Mouse (Mus musculus) heart, adult 2 months (tissue): ENCODE measurements at regions not wholly inside any gene's neighbourhood (a gene's known extent, or its start where the extent isn't known, plus 50 kb on each side); places are given as distances from the start of the nearest gene placed in this dataset.

Experiments
- DNase-seq, 2 experiments: peaks; one replicate each; pipeline ENCODE4 v3.0.0; 2021
- H3K27ac ChIP-seq: fragments of 200-600 bp; 2 replicates; pipeline ENCODE4 v1.8.1; 2022
- H3K27me3 ChIP-seq: fragments of 200-500 bp; 2 replicates; pipeline ENCODE4 v1.6.1; 2012; ENCODE audit warnings: mild to moderate bottlenecking, low read length, inconsistent platforms, mixed read lengths; ENCODE audit not compliant: control insufficient read depth, insufficient read depth
- H3K36me3 ChIP-seq: fragments of 200-500 bp; 2 replicates; pipeline ENCODE4 v1.6.1; 2012; ENCODE audit warnings: low read length, inconsistent platforms; ENCODE audit not compliant: control insufficient read depth, insufficient read depth
- H3K4me1 ChIP-seq: fragments of 200-500 bp; 2 replicates; pipeline ENCODE4 v1.6.1; 2011; ENCODE audit warnings: low read length; ENCODE audit not compliant: control insufficient read depth, insufficient read depth
- H3K4me3 ChIP-seq: fragments of 200-600 bp; 2 replicates; pipeline ENCODE4 v1.8.1; 2022
- H3K79me2 ChIP-seq: fragments of 200-500 bp; replicated peaks from 2 replicates; pipeline ENCODE4 v1.6.1; 2012; ENCODE audit warnings: mild to moderate bottlenecking, inconsistent platforms, low read length, moderate library complexity, mixed read lengths; ENCODE audit not compliant: control insufficient read depth, insufficient read depth
- H3K9ac ChIP-seq: fragments of 200-500 bp; 2 replicates; pipeline ENCODE4 v1.6.1; 2012; ENCODE audit warnings: low read depth, mild to moderate bottlenecking, control low read depth, inconsistent platforms, low read length, mixed read lengths
- CTCF ChIP-seq: fragments of 200-600 bp; IDR thresholded peaks from 2 replicates; pipeline ENCODE4 v1.8.1; 2022; ENCODE audit warnings: antibody characterized with exemption, mild to moderate bottlenecking, moderate library complexity
- EP300 ChIP-seq: fragments of 200-500 bp; IDR thresholded peaks from 2 replicates; pipeline ENCODE4 v1.6.1; 2011; ENCODE audit warnings: low read depth, low read length, control low read depth; ENCODE audit not compliant: insufficient read depth
- POLR2A ChIP-seq: fragments of 200-500 bp; IDR thresholded peaks from 2 replicates; pipeline ENCODE4 v1.6.1; 2011; ENCODE audit warnings: mild to moderate bottlenecking, low read depth, low read length, control low read depth; ENCODE audit not compliant: insufficient read depth
- WGBS: fragments of 180-500 bp; shearing (Covaris S2); methylation state at CpG from one replicate; pipeline ENCODE4 v1.1.7; 2018; 5-methylcytosine and 5-hydroxymethylcytosine counted together
- intact Hi-C: fragments of 180-260 bp; cut with DNase I; formaldehyde crosslinking; loops from one replicate; pipeline ENCODE4 v1.15.1; 2025

GRCm38 (mm10) chr6:14239151-14239550 lies 367.8 kb upstream of the 2610001J05Rik start:
- Histone ChIP-seq H3K27me3 (no peaks in the 10 kb centered on the region), H3K9ac (no peak overlapping the region), H3K79me2 (no peaks in the 10 kb centered on the region), H3K4me1 (no peaks in the 10 kb centered on the region), H3K36me3 (no peaks in the 10 kb centered on the region), H3K4me3 (no peak overlapping the region), H3K27ac (no peak overlapping the region)
- WGBS = 66% methylated on average over 2 of the region's 2 CpGs
- TF ChIP-seq EP300 = no peak
- TF ChIP-seq CTCF = no peak
- no peak for TF ChIP-seq POLR2A
- intact Hi-C loops = no loop called here
- no peak for DNase-seq

GRCm38 (mm10) chr6:14230823-14231222 lies 359.5 kb upstream of the 2610001J05Rik start:
- TF ChIP-seq EP300 (no peak), CTCF (no peak)
- no peaks in the 10 kb centered on the region for H3K27me3 ChIP-seq
- 90% methylated on average over 2 of the region's 2 CpGs for WGBS
- DNase-seq = no peak
- H3K9ac ChIP-seq = no peak overlapping the region
- H3K79me2 ChIP-seq = no peaks in the 10 kb centered on the region
- H3K4me3 ChIP-seq = no peak overlapping the region
- intact Hi-C loops = no loop called here
- no peaks in the 10 kb centered on the region for H3K4me1 ChIP-seq
- no peak overlapping the region for H3K27ac ChIP-seq
- no peaks in the 10 kb centered on the region for H3K36me3 ChIP-seq

- Histone ChIP-seq H3K36me3 (no peaks in the 10 kb centered on the region), H3K4me1 (no peaks in the 10 kb centered on the region), H3K27ac (no peak overlapping the region), H3K9ac (no peak overlapping the region), H3K27me3 (no peaks in the 10 kb centered on the region), H3K79me2 (no peaks in the 10 kb centered on the region), H3K4me3 (no peak overlapping the region)
- DNase-seq = peak in 1 of 2 experiments; percentile 29
- TF ChIP-seq EP300 (no peak), CTCF (peak; percentile 68)
- 14% methylated on average over 2 of the region's 2 CpGs for WGBS
- intact Hi-C loops = loop anchor here (5.0 to 10.0 kb wide), 3 partner anchors 295 to 633 kb away; no protein-coding TSS in a partner anchor
Observed at GRCm38 (mm10) chr6:14207509-14207908, 336.2 kb upstream of the 2610001J05Rik start.

GRCm38 (mm10) chr6:14197107-14197506 lies 325.8 kb upstream of the 2610001J05Rik start:
- no peak overlapping the region for H3K4me3 ChIP-seq
- no peaks in the 10 kb centered on the region for H3K79me2 ChIP-seq
- no peak overlapping the region for H3K27ac ChIP-seq
- TF ChIP-seq POLR2A (no peak), CTCF (no peak), EP300 (no peak)
- 26% methylated on average over 3 of the region's 3 CpGs for WGBS
- H3K4me1 ChIP-seq = no peaks in the 10 kb centered on the region
- H3K9ac ChIP-seq = no peak overlapping the region
- DNase-seq = peak in 1 of 2 experiments; percentile 23
- H3K36me3 ChIP-seq = no peaks in the 10 kb centered on the region
- intact Hi-C loops = no loop called here
- no peaks in the 10 kb centered on the region for H3K27me3 ChIP-seq

GRCm38 (mm10) chr6:14195351-14195750 lies 324.0 kb upstream of the 2610001J05Rik start:
- no peaks in the 10 kb centered on the region for H3K36me3 ChIP-seq
- no peak for DNase-seq
- intact Hi-C loops = no loop called here
- 81% methylated on average over 5 of the region's 5 CpGs for WGBS
- H3K27me3 ChIP-seq = no peaks in the 10 kb centered on the region
- H3K9ac ChIP-seq = no peak overlapping the region
- no peaks in the 10 kb centered on the region for H3K4me1 ChIP-seq
- TF ChIP-seq CTCF = no peak
- TF ChIP-seq EP300 = no peak
- no peak for TF ChIP-seq POLR2A
- H3K79me2 ChIP-seq = no peaks in the 10 kb centered on the region
- H3K4me3 ChIP-seq = no peak overlapping the region
- H3K27ac ChIP-seq = no peak overlapping the region

GRCm38 (mm10) chr6:14191387-14192023 lies 320.2 kb upstream of the 2610001J05Rik start:
- Histone ChIP-seq H3K4me3 (no peak overlapping the region), H3K79me2 (no peaks in the 10 kb centered on the region), H3K9ac (no peak overlapping the region), H3K36me3 (no peaks in the 10 kb centered on the region), H3K27ac (no peak overlapping the region), H3K27me3 (no peaks in the 10 kb centered on the region), H3K4me1 (no peaks in the 10 kb centered on the region)
- intact Hi-C loops = no loop called here
- no peak for DNase-seq
- 73% methylated on average over 4 of the region's 4 CpGs for WGBS
- TF ChIP-seq EP300 (no peak), CTCF (no peak), POLR2A (no peak)
